Mouse (Mus musculus): ENCODE data around the gene Zfp654. TPM values are rescaled to one million over a fixed set of nuclear protein-coding genes. Genes with fewer than 3 reads are reported as not detected.

Gene Zfp654
- polyA plus RNA-seq, 1 experiment from 2014 or later, result 10.6 TPM

DNA sequence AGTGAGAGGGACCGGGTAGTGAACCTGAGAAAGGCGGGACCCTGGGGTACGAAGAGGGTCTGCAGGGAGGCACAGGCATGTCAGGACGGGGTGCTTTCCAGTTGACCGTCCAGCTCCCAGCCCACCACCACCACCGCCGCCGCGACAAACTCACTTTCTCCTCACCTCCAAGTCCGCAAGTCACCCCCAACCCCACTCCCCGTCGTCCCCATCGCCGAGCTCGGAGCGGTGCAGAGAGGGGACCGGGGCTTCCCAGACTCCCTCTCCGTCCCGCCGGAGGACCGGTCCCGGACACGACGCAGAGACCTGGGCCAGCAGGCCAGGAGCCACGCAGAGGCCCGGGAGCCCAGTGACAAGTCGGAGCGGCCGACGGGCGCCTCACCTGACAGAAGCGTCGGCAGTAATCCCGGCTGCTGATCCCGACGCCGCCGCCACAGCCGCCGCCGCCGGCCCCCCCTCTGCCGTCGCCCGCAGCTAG is 328 bp downstream of the Zfp654 start:
- no peaks in the 10 kb centered on the region for H3K27me3 ChIP-seq
- WGBS, result under 1% methylated on average over 41 of the region's 45 CpGs
- peaks cover 12% of the 10 kb centered on the region for H3K36me3 ChIP-seq
- peak overlapping the region; percentile 95 for H3K4me2 ChIP-seq (replicated peaks)
- H3K4me3 ChIP-seq, result peak overlapping the region; percentile 81
- ATAC-seq (ENCODE audit: low FRiP score, low read depth), result no peak; the same call in 1 of the 2 replicates
- H3K4me1 ChIP-seq, result peaks cover 22% of the 10 kb centered on the region
- H3K27ac ChIP-seq (replicated peaks), result peak overlapping the region; percentile 96
- H3K9ac ChIP-seq (replicated peaks), result peak overlapping the region; percentile 92
- no peaks in the 10 kb centered on the region for H3K9me3 ChIP-seq

DNA sequence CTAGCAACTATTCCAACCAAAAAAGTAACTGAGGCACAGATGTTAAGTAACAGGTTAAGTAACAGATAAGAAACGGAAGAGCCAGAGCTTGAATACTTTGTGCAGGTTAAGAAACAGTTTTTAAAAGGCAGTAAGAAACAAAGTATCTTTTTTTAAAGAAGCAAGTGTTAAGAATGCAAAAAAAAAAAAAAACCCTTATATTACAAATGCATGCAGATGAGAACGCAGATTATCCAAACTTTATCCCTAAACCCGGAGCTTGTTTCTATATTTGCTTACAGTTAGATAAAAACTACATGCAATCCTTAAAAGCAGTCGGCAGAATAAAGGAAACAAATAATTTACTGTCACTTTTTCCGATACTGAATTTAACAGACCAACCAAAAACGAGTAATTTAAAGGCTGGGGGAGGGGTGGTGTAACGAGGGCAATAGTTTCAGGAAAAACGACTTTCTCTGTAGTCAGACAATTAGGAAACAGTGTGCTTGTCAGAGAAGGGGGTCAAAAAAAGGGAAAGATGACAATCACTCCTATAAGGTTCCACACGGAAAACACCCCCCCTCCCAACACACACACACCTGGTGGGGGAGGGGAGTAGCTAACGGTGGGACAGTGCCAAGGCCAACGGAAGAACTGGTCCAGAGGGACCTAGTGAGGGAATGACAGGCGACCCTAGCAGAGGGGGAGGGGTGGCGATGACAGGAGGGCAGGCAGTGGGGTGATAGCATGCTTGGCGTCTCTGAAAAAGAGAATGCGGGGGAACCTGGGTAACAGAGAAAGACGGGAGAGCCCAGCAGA is 966 bp downstream of the Zfp654 start:
- ATAC-seq (ENCODE audit: low FRiP score, low read depth), result 0 out of 2 replicates have a peak, but pooled peaks have one; percentile 0
- H3K9ac ChIP-seq (replicated peaks), result peak overlapping the region; percentile 92
- H3K4me2 ChIP-seq (replicated peaks), result peak overlapping the region; percentile 95
- H3K4me3 ChIP-seq, result peak overlapping the region; percentile 81
- no peaks in the 10 kb centered on the region for H3K27me3 ChIP-seq
- peaks cover 22% of the 10 kb centered on the region for H3K4me1 ChIP-seq
- peaks cover 6% of the 10 kb centered on the region for H3K36me3 ChIP-seq
- H3K27ac ChIP-seq (replicated peaks), result peak overlapping the region; percentile 96
- 4% methylated on average over 16 of the region's 16 CpGs for WGBS
- no peaks in the 10 kb centered on the region for H3K9me3 ChIP-seq

DNA sequence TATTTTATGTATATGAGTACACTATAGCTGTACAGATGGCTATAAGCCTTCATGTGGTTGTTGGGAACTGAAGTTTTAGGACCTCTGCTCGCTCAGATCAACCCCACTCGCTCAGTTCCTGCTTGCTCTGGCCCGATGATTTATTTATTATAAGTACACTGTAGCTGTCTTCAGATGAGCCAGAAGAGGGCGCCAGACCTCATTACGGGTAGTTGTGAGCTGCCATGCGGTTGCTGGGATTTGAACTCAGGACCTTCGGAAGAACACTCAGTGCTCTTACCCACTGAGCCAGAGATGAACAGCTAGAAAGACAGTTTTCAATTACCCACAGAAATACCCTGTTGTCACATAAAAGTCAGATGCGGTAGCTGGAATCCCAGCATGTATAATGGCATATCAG is 5.5 kb downstream of the Zfp654 start:
- peaks cover 8% of the 10 kb centered on the region for H3K4me1 ChIP-seq
- no peak for ATAC-seq (ENCODE audit: low FRiP score, low read depth)
- no peak overlapping the region for H3K9ac ChIP-seq (replicated peaks)
- no peaks in the 10 kb centered on the region for H3K27me3 ChIP-seq
- H3K36me3 ChIP-seq, result no peaks in the 10 kb centered on the region
- no peak overlapping the region for H3K4me2 ChIP-seq (replicated peaks)
- no peaks in the 10 kb centered on the region for H3K9me3 ChIP-seq
- no peak overlapping the region for H3K27ac ChIP-seq (replicated peaks)
- 88% methylated on average over 8 of the region's 8 CpGs for WGBS
- no peak overlapping the region for H3K4me3 ChIP-seq

DNA sequence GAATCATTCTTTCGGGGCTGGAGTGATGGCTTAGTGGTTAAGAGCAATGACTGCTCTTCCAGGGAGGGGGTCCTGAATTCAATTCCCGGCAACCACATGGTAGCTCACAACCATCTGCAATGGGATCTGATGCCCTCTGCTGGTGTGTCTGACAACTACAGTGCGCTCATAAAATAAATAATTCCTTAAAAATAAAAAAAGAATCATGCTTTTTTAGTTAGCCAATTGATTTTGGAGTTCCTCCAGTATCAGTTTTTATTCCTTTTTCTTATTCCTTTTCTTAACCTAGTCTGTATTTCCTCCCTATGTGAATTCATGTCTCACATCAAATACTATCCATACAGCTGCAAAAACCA is 9.1 kb downstream of the Zfp654 start:
- 94% methylated on average over 3 of the region's 3 CpGs for WGBS
- H3K4me3 ChIP-seq, result no peak overlapping the region
- H3K4me2 ChIP-seq (replicated peaks), result no peak overlapping the region
- no peaks in the 10 kb centered on the region for H3K27me3 ChIP-seq
- no peaks in the 10 kb centered on the region for H3K36me3 ChIP-seq
- no peak for ATAC-seq (ENCODE audit: low FRiP score, low read depth)
- no peaks in the 10 kb centered on the region for H3K9me3 ChIP-seq
- H3K9ac ChIP-seq (replicated peaks), result no peak overlapping the region
- H3K4me1 ChIP-seq, result no peaks in the 10 kb centered on the region
- no peak overlapping the region for H3K27ac ChIP-seq (replicated peaks)

DNA sequence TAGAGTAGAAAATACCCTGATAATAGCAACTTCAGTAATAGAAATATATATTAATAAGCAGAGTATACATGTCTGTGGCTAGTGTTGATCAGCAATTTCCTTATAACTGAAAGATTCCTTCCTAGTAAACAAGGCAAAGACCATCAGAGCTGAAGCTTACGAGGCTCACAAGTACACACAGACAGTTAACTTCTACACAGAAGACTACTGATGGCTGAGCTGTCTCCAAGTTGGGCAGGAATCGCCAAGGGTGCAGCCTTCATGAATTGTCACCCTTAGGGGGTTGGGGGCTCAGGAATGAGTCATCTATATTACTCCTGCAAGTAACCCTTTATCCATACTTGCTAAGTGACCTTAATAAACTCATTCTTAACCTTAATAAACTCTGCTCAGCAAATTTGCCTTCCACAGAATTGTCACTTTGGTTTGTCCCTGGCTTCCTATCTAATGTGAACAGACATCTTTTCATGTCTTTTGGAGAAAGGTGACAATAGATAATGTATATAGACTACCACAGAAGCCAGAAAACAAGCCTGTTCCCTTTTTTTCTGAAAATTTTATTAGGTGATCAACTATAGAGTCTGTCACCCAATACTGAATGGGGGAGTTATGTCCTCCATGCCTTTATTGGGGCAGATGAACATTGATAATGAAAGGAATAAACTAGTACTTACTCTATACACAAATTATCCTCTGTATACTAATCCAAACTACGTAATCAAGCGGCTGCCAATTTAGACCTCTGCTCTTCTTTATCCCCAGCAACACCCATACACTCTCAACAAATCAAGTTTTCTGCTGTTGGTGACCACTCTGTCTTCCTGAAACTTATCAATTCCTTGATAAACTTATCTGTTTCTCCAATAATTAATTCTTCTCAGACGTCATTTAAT is 9.7 kb downstream of the Zfp654 start:
- 88% methylated on average over 5 of the region's 5 CpGs for WGBS
- no peaks in the 10 kb centered on the region for H3K4me1 ChIP-seq
- no peak overlapping the region for H3K27ac ChIP-seq (replicated peaks)
- no peaks in the 10 kb centered on the region for H3K36me3 ChIP-seq
- no peak for ATAC-seq (ENCODE audit: low FRiP score, low read depth)
- no peaks in the 10 kb centered on the region for H3K9me3 ChIP-seq
- H3K9ac ChIP-seq (replicated peaks), result no peak overlapping the region
- no peak overlapping the region for H3K4me2 ChIP-seq (replicated peaks)
- H3K27me3 ChIP-seq, result no peaks in the 10 kb centered on the region
- H3K4me3 ChIP-seq, result no peak overlapping the region

DNA sequence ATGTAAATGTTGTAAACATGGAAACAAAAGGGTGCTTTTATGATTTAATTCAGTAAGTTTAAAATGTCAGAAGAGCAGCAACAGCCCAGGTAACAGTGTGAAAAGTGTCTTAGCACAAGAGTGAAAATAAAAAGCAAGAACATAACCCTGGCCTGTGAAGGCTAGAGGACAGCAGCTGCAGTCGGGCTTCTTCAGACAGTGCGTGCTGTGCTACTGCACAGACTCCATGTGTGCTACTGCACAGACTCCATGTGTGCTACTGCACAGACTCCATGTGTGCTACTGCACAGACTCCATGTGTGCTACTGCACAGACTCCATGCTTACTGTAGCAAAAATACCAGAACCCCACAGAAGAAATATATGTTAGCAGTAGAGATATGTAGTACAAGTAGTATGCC is 14.7 kb downstream of the Zfp654 start:
- no peaks in the 10 kb centered on the region for H3K27me3 ChIP-seq
- H3K27ac ChIP-seq (replicated peaks), result no peak overlapping the region
- no peaks in the 10 kb centered on the region for H3K36me3 ChIP-seq
- no peak overlapping the region for H3K4me2 ChIP-seq (replicated peaks)
- H3K4me3 ChIP-seq, result no peak overlapping the region
- no peaks in the 10 kb centered on the region for H3K9me3 ChIP-seq
- WGBS, result 92% methylated on average over 2 of the region's 2 CpGs
- ATAC-seq (ENCODE audit: low FRiP score, low read depth), result no peak
- H3K9ac ChIP-seq (replicated peaks), result no peak overlapping the region
- no peaks in the 10 kb centered on the region for H3K4me1 ChIP-seq

DNA sequence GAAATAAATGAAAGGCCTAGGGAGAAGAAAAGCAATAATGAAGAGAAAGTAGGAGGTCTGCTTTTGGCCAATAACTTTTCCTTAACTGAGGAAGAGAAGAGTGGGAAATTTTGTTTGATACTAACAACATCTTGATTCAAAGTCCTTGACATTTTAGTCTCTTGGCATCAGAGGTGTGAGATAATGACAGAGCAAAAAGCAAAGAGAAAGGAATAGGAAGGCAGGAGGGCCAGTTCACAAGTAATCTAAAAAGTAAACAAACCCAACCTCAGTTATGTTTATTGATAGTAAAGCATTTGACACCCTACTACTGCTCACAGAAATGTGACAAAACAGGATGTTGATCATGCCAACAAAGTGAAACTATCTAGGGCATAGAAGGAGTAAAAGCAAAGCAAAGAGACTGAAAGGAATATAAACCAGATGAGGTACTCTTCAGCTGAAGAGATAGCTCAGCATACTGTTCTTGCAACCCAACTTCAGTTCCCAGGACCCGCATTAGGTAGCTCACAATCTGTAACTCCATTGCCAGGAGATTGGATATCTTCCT is 15.4 kb downstream of the Zfp654 start:
- WGBS, result 88% methylated on average over 1 of the region's 1 CpGs
- H3K9me3 ChIP-seq, result no peaks in the 10 kb centered on the region
- no peak overlapping the region for H3K9ac ChIP-seq (replicated peaks)
- H3K36me3 ChIP-seq, result no peaks in the 10 kb centered on the region
- no peak overlapping the region for H3K4me2 ChIP-seq (replicated peaks)
- no peak overlapping the region for H3K27ac ChIP-seq (replicated peaks)
- H3K27me3 ChIP-seq, result no peaks in the 10 kb centered on the region
- ATAC-seq (ENCODE audit: low FRiP score, low read depth), result no peak
- H3K4me1 ChIP-seq, result no peaks in the 10 kb centered on the region
- H3K4me3 ChIP-seq, result no peak overlapping the region

DNA sequence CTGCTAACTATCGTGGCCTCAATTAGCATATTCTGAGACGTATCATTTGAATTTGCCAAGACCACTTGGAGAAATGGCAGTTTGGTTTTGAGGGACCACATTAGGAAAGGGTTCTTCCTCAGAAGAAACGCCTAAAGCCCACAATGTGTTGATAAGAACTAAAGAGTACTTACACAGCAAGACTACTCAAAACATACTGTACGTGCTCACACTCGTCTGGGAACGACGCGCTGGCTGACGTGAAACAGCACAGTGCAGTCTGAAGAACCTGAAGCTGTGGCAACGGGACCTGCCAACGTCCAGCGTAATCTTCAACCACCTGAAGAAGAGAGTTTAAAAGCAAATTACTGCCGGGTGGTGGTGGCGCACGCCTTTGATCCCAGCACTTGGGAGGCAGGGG is 21.2 kb downstream of the Zfp654 start:
- no peaks in the 10 kb centered on the region for H3K27me3 ChIP-seq
- H3K9ac ChIP-seq (replicated peaks), result no peak overlapping the region
- no peaks in the 10 kb centered on the region for H3K9me3 ChIP-seq
- H3K4me1 ChIP-seq, result no peaks in the 10 kb centered on the region
- H3K27ac ChIP-seq (replicated peaks), result no peak overlapping the region
- no peak for ATAC-seq (ENCODE audit: low FRiP score, low read depth)
- no peak overlapping the region for H3K4me3 ChIP-seq
- 92% methylated on average over 15 of the region's 15 CpGs for WGBS
- peaks cover 4% of the 10 kb centered on the region; the same call in 1 of the 2 replicates for H3K36me3 ChIP-seq
- no peak overlapping the region for H3K4me2 ChIP-seq (replicated peaks)

DNA sequence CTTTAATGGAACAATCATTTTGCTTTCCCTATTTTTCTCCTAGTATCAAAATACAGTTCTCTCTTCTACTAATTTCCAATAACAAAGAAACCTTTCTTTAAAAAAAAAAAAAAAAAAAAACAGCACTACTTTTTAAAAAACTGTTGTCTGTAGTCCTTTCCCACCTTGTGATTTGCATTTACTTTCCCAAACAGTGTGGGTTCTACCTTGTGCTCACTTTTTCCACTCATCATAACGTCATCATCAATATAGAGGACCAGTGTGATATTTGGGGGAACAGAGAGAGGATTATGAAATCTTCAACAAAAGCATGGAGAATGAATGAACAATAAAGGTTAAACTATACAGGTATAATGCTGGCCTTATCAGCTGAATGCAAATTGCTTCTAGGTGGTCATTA is 27.0 kb downstream of the Zfp654 start:
- ATAC-seq (ENCODE audit: low FRiP score, low read depth), result no peak
- Histone ChIP-seq H3K4me2 (replicated peaks) (no peak overlapping the region), H3K27ac (replicated peaks) (no peak overlapping the region), H3K4me3 (no peak overlapping the region), H3K36me3 (peaks cover 4% of the 10 kb centered on the region; the same call in 1 of the 2 replicates), H3K4me1 (no peaks in the 10 kb centered on the region), H3K27me3 (no peaks in the 10 kb centered on the region), H3K9ac (replicated peaks) (no peak overlapping the region), H3K9me3 (no peaks in the 10 kb centered on the region)
- WGBS, result 95% methylated on average over 1 of the region's 1 CpGs

DNA sequence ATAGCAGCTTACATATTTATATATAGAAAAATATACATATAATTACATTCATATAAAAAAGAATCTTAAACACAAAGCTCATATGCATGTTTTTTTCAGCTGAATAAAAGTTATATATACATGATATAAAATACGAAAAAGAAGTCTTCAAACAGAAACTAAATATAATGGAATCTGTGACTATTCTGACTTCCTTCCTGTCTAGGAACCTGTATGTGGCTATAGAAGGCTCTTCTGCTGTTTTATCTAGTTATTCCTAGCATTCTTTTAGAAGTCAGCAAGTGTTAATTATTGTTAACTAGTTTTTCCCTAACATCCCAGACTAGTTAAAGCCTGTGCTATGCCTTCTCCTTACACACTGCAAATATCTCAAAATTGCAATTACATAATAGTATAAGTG is 27.6 kb downstream of the Zfp654 start:
- Histone ChIP-seq H3K9me3 (no peaks in the 10 kb centered on the region), H3K27me3 (no peaks in the 10 kb centered on the region), H3K4me2 (replicated peaks) (no peak overlapping the region), H3K27ac (replicated peaks) (no peak overlapping the region), H3K36me3 (peaks cover 4% of the 10 kb centered on the region; the same call in 1 of the 2 replicates), H3K9ac (replicated peaks) (no peak overlapping the region), H3K4me3 (no peak overlapping the region), H3K4me1 (no peaks in the 10 kb centered on the region)
- 98% methylated on average over 1 of the region's 1 CpGs for WGBS
- no peak for ATAC-seq (ENCODE audit: low FRiP score, low read depth)

DNA sequence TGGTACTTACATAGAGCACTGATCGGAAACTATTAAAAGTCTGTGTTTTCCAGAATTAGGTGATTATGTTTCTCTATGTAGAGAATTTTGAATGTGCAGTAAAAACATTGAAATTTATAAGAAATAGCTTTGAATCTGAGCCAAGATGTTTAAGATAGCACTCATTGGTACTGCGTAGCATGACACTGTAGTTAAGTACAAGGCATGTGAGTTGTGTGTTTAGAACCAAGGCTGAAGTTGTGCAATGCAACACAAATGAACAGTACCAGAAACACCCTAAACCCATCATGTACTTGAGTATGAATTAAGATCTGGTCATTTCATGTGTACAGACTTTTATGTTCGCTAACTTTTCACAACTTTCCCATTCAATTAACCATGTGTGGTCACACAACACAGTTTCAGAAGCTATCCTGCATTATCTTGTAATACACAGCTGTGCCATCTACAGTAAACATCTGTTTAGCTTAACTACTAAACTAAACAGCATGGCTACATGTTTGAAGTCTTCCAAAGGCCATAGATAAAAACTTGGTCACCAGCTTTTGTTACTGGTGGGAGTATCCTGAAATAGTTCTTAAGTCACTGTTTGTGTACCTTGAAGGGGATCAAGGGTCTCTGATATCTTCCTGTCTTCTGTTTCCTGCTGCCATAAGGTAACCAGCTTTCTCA is 34.2 kb downstream of the Zfp654 start:
- no peak overlapping the region for H3K9ac ChIP-seq (replicated peaks)
- no peaks in the 10 kb centered on the region for H3K9me3 ChIP-seq
- WGBS, result 95% methylated on average over 3 of the region's 3 CpGs
- no peaks in the 10 kb centered on the region for H3K27me3 ChIP-seq
- no peaks in the 10 kb centered on the region for H3K4me1 ChIP-seq
- H3K4me3 ChIP-seq, result no peak overlapping the region
- H3K27ac ChIP-seq (replicated peaks), result no peak overlapping the region
- no peak for ATAC-seq (ENCODE audit: low FRiP score, low read depth)
- no peak overlapping the region for H3K4me2 ChIP-seq (replicated peaks)
- H3K36me3 ChIP-seq, result peaks cover 7% of the 10 kb centered on the region

Data from midbrain, embryonic 12.5 days (tissue).